Comparison of ENCODE assay signal across 22 mouse cellular contexts in the genomic region with DNA sequence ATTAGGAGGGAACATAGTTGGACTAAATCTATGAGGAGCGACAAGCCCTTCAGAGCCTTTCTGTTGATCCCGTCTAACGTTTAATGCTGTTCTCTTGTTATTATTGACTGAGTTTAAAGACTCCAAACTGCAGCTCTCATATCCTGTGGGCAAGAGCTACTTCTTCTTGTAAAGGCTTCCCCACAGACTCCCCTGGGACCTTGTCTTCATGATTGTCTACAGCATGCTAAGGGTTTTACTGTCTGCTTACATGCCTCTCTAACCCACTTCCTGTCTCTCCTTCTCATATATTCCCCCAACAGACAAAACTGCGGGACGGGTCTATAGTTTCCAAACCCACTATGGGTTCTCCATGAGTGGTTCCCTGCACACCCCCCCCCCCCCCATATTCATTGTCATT. TPM values are rescaled to one million over a fixed set of nuclear protein-coding genes. Genes with fewer than 3 reads are reported as not detected.
DNase-seq lines count a peak whose midpoint lies in the region; TF ChIP-seq lines count a peak whose summit lies in the region.
"Had no signal": no experiment of that assay in that cellular context is flagged by ENCODE, and none has a peak within 500 bp of the region (broad histone marks: within the 10 kb centered on the region; RNA-seq: fewer than 3 reads in every experiment).

No protein-coding gene starts in this region.

- intact Hi-C loops in heart, adult 2 months (cut with DNase I) = no loop called here

- WGBS in heart, embryonic 10.5 days = 90% methylated on average over 5 of the region's 5 CpGs
- 72% methylated on average over 5 of the region's 5 CpGs for WGBS in heart, adult 2 months
- WGBS in spleen, adult 2 months = 10% methylated on average over 5 of the region's 5 CpGs
- 97% methylated on average over 5 of the region's 5 CpGs for WGBS in forebrain, embryonic 10.5 days

- in situ Hi-C loops in CH12.LX (cut with MboI; ENCODE audit: low pct_ligation_motif_present, low pct_unique_long_range_greater_than_20kb, low sequenced_read_pairs) = no loop called here

- no peak for TF ChIP-seq RAD21 in CH12.LX (IDR thresholded peaks at IDR 0.05; ENCODE audit: low read depth, low read length)

- no peak overlapping the region for H3K9ac ChIP-seq in heart, adult 2 months (ENCODE audit: low read depth, low read length)
- H3K9ac ChIP-seq in CH12.LX (ENCODE audit: insufficient read depth, low read depth) = no peak overlapping the region
- H3K9ac ChIP-seq: forebrain, embryonic 12.5 days; limb, embryonic 12.5 days; liver, embryonic 13.5 days; lung, embryonic 15.5 days; midbrain, embryonic 15.5 days; neural tube, embryonic 15.5 days had no signal

- H3K27me3 ChIP-seq in heart, embryonic 10.5 days (ENCODE audit: insufficient read depth, poor library complexity, severe bottlenecking) = no peaks in the 10 kb centered on the region
- H3K27me3 ChIP-seq in heart, adult 2 months (ENCODE audit: control insufficient read depth, insufficient read depth, low read length) = no peaks in the 10 kb centered on the region
- H3K27me3 ChIP-seq in CH12.LX (replicated peaks) = no peaks in the 10 kb centered on the region
- H3K27me3 ChIP-seq in spleen, adult 2 months (ENCODE audit: control insufficient read depth, insufficient read depth, low read length) = no peaks in the 10 kb centered on the region
- no peaks in the 10 kb centered on the region for H3K27me3 ChIP-seq in forebrain, embryonic 10.5 days (ENCODE audit: poor library complexity, severe bottlenecking)
- H3K27me3 ChIP-seq: forebrain, embryonic 12.5 days; limb, embryonic 12.5 days; liver, embryonic 13.5 days; lung, embryonic 15.5 days; midbrain, embryonic 15.5 days; neural tube, embryonic 15.5 days had no signal

- no peaks in the 10 kb centered on the region for H3K36me3 ChIP-seq in heart, embryonic 10.5 days
- H3K36me3 ChIP-seq in heart, adult 2 months (ENCODE audit: control insufficient read depth, insufficient read depth, low read length) = no peaks in the 10 kb centered on the region
- H3K36me3 ChIP-seq in CH12.LX (replicated peaks in 1 of 2; ENCODE audit: control insufficient read depth in 1 of 2, insufficient read depth in 1 of 2, low read length in 1 of 2) = no peaks in the 10 kb centered on the region
- no peaks in the 10 kb centered on the region for H3K36me3 ChIP-seq in spleen, adult 2 months (ENCODE audit: control insufficient read depth, insufficient read depth, low read length)
- no peaks in the 10 kb centered on the region for H3K36me3 ChIP-seq in forebrain, embryonic 10.5 days (replicated peaks)
- H3K36me3 ChIP-seq: forebrain, embryonic 12.5 days; hindbrain, embryonic 10.5 days; limb, embryonic 12.5 days; liver, embryonic 13.5 days; lung, embryonic 15.5 days; midbrain, embryonic 15.5 days; neural tube, embryonic 15.5 days had no signal

- peak; percentile 24 for DNase-seq in heart, embryonic 10.5 days (ENCODE audit: low spot score)
- DNase-seq in heart, adult 2 months = no peak
- DNase-seq in A20 (ENCODE audit: low read depth, low spot score) (peak; percentile 61), CH12.LX (ENCODE audit: extremely low read depth) (peak; percentile 93)
- DNase-seq in spleen, adult 2 months (ENCODE audit: low read depth in 1 of 2, low spot score in 2 of 2) = peak; percentile 73 to 81
- DNase-seq in forebrain, embryonic 10.5 days (ENCODE audit: extremely low spot score, low spot score) = no peak
- no peak for DNase-seq in gastrocnemius, postnatal 25 days
- no peak for DNase-seq in layer of hippocampus, adult 9-11 months
- DNase-seq: cerebellum, adult 11-12 months; cerebellum, postnatal 14 days; gastrocnemius, postnatal 10 days; kidney, adult 2 months; kidney, postnatal 25 days; liver, embryonic 13.5 days; right cerebral cortex, postnatal 25 days had no signal

- H3K4me1 ChIP-seq in heart, embryonic 10.5 days = peaks cover 14% of the 10 kb centered on the region
- H3K4me1 ChIP-seq in heart, adult 2 months (ENCODE audit: control insufficient read depth, insufficient read depth, low read length) = no peaks in the 10 kb centered on the region; the same call in 1 of the 2 replicates
- H3K4me1 ChIP-seq in CH12.LX (ENCODE audit: control insufficient read depth in 1 of 2, insufficient read depth in 2 of 2) = peaks cover 33 to 68% of the 10 kb centered on the region in 2 experiments
- peaks cover 23% of the 10 kb centered on the region for H3K4me1 ChIP-seq in spleen, adult 2 months (ENCODE audit: control insufficient read depth, insufficient read depth, insufficient read length)
- peaks cover 15% of the 10 kb centered on the region for H3K4me1 ChIP-seq in forebrain, embryonic 10.5 days
- H3K4me1 ChIP-seq: limb, embryonic 12.5 days; midbrain, embryonic 15.5 days; neural tube, embryonic 15.5 days had no signal

- TF ChIP-seq POLR2A in heart, adult 2 months (IDR thresholded peaks at IDR 0.05; ENCODE audit: insufficient read depth, low read depth, low read length) = no peak
- no peak for TF ChIP-seq POLR2A in CH12.LX (IDR thresholded peaks at IDR 0.05; ENCODE audit: low read depth, low read length)
- no peak for TF ChIP-seq POLR2A in spleen, adult 2 months (IDR thresholded peaks at IDR 0.05; ENCODE audit: low read depth, low read length)

- dilution Hi-C loops in CH12.LX (cut with MboI; ENCODE audit: extremely low pct_ligation_motif_present, extremely low pct_unique_long_range_greater_than_20kb, low sequenced_read_pairs) = no loop called here

- no peaks in the 10 kb centered on the region for H3K9me3 ChIP-seq in heart, embryonic 10.5 days
- peaks cover 7% of the 10 kb centered on the region for H3K9me3 ChIP-seq in CH12.LX (replicated peaks; ENCODE audit: low read length)
- no peaks in the 10 kb centered on the region for H3K9me3 ChIP-seq in forebrain, embryonic 10.5 days
- H3K9me3 ChIP-seq: forebrain, embryonic 12.5 days; hindbrain, embryonic 10.5 days; limb, embryonic 12.5 days; liver, embryonic 13.5 days; lung, embryonic 15.5 days; midbrain, embryonic 15.5 days; neural tube, embryonic 15.5 days had no signal

- TF ChIP-seq EP300 in heart, adult 2 months (IDR thresholded peaks at IDR 0.05; ENCODE audit: insufficient read depth, low read depth, low read length) = no peak
- peak; percentile 76 for TF ChIP-seq EP300 in CH12.LX (IDR thresholded peaks at IDR 0.05; ENCODE audit: low read length)

- no peaks in the 10 kb centered on the region for H3K79me2 ChIP-seq in heart, adult 2 months (replicated peaks; ENCODE audit: control insufficient read depth, insufficient read depth, low read length)
- 0 out of 2 replicates have a peak, but pooled peaks cover 3% of the 10 kb centered on the region for H3K79me2 ChIP-seq in CH12.LX (replicated peaks; ENCODE audit: control insufficient read depth, extremely low read depth, insufficient read depth, poor library complexity, severe bottlenecking)

- no peak for TF ChIP-seq CTCF in heart, adult 2 months (IDR thresholded peaks at IDR 0.05)
- no peak for TF ChIP-seq CTCF in CH12.LX (conservative IDR thresholded peaks at IDR 0.05 in 1 of 2, IDR thresholded peaks at IDR 0.05 in 1 of 2; ENCODE audit: low read depth in 2 of 2, low read length in 2 of 2)
- TF ChIP-seq CTCF in spleen, adult 2 months (IDR thresholded peaks at IDR 0.05; ENCODE audit: extremely low read depth, insufficient read depth, insufficient read length, insufficient replicate concordance) = no peak

- H3K4me2 ChIP-seq in CH12.LX (ENCODE audit: insufficient read depth, low read depth, poor library complexity, severe bottlenecking) = peak overlapping the region; percentile 67; the same call in 1 of the 2 replicates
- H3K4me2 ChIP-seq: forebrain, embryonic 12.5 days; limb, embryonic 12.5 days; liver, embryonic 13.5 days; lung, embryonic 15.5 days; midbrain, embryonic 15.5 days; neural tube, embryonic 15.5 days had no signal

- H3K27ac ChIP-seq in heart, embryonic 10.5 days = no peak overlapping the region
- no peak overlapping the region for H3K27ac ChIP-seq in heart, adult 2 months
- no peak overlapping the region for H3K27ac ChIP-seq in CH12.LX (ENCODE audit: insufficient read depth, low read depth)
- no peak overlapping the region; the same call in 1 of the 2 replicates for H3K27ac ChIP-seq in spleen, adult 2 months (ENCODE audit: insufficient read depth, low read length)
- no peak overlapping the region for H3K27ac ChIP-seq in forebrain, embryonic 10.5 days
- H3K27ac ChIP-seq: forebrain, embryonic 12.5 days; hindbrain, embryonic 10.5 days; limb, embryonic 12.5 days; liver, embryonic 13.5 days; lung, embryonic 15.5 days; midbrain, embryonic 15.5 days; neural tube, embryonic 15.5 days had no signal

- H3K4me3 ChIP-seq in heart, embryonic 10.5 days = no peak overlapping the region
- no peak overlapping the region for H3K4me3 ChIP-seq in heart, adult 2 months
- no peak overlapping the region for H3K4me3 ChIP-seq in CH12.LX (replicated peaks in 1 of 3; ENCODE audit: low read depth in 2 of 3, low read length in 2 of 3, poor library complexity in 1 of 3)
- no peak overlapping the region for H3K4me3 ChIP-seq in spleen, adult 2 months (ENCODE audit: extremely low read depth, insufficient read depth, insufficient read length)
- H3K4me3 ChIP-seq in forebrain, embryonic 10.5 days = no peak overlapping the region
- H3K4me3 ChIP-seq: forebrain, embryonic 12.5 days; hindbrain, embryonic 10.5 days; limb, embryonic 12.5 days; liver, embryonic 13.5 days; lung, embryonic 15.5 days; midbrain, embryonic 15.5 days; myocyte; neural tube, embryonic 15.5 days had no signal

TF ChIP-seq in CH12.LX, 34 proteins besides CTCF, POLR2A, EP300 and RAD21 (continues in another document):
- TF ChIP-seq ZMIZ1 (IDR thresholded peaks at IDR 0.05; ENCODE audit: low read depth, low read length) (no peak), SIN3A (IDR thresholded peaks at IDR 0.05; ENCODE audit: low read length) (peak; percentile 37; the same call in 1 of the 2 replicates), UBTF (IDR thresholded peaks at IDR 0.05; ENCODE audit: low read depth, low read length) (no peak), USF1 (IDR thresholded peaks at IDR 0.05; ENCODE audit: low read depth, low read length) (no peak), MEF2A (IDR thresholded peaks at IDR 0.05; ENCODE audit: borderline replicate concordance, low read depth, low read length) (no peak), MXI1 (IDR thresholded peaks at IDR 0.05; ENCODE audit: low read depth, low read length) (no peak), USF2 (conservative IDR thresholded peaks at IDR 0.05; ENCODE audit: low read depth, low read length) (no peak), HCFC1 (IDR thresholded peaks at IDR 0.05; ENCODE audit: low read depth, low read length) (no peak), CHD2 (IDR thresholded peaks at IDR 0.05; ENCODE audit: low read length) (no peak)

RNA-seq across cellular contexts. Expression of gene Pik3cg, which starts 4.2 kb away (rescaled TPM):
- polyA plus RNA-seq in heart, embryonic 10.5 days (2016; fragmentation: Nextera tagmentation; extraction: Ambion mirVana) = 0.70 and 0.82 TPM in 2 replicates
- total RNA-seq in heart, adult 2 months (2021) = 1 to 10 TPM; 1.3 to 2.0 TPM
- polyA plus RNA-seq in heart, adult 2 months (2012; rRNA removed) = 1.2 and 1.7 TPM in 2 replicates
- 28.5 and 35.8 TPM in 2 replicates for total RNA-seq in CH12.LX (2012; rRNA removed)
- total RNA-seq in CH12.LX (2014; rRNA removed) = 38.0 and 40.6 TPM in 2 replicates
- polyA plus RNA-seq in CH12.LX (2012; ENCODE audit: insufficient read length, low read depth) = 29.7 and 35.4 TPM in 2 replicates
- polyA plus RNA-seq in spleen, adult 2 months (2012; rRNA removed) = 14.3 and 19.5 TPM in 2 replicates
- 0.62 and 0.69 TPM in 2 replicates for polyA plus RNA-seq in forebrain, embryonic 10.5 days (2016; fragmentation: Nextera tagmentation; extraction: Ambion mirVana)
- total RNA-seq in gastrocnemius, postnatal 25 days (2021) = 1 to 10 TPM in 1 of 2 experiments, under 1 TPM in 1; 0.69 to 1.2 TPM
- polyA plus RNA-seq: myocyte had no signal

Comparison
In these comparisons a context has a peak if more than half of its experiments do, and no peak if none do; other contexts are left out.
1. DNase-seq: peak in heart, embryonic 10.5 days (single experiment), A20 (single experiment), CH12.LX (single experiment) and spleen, adult 2 months (2 of 2); none in heart, adult 2 months (0 of 2), forebrain, embryonic 10.5 days (single experiment), gastrocnemius, postnatal 25 days (single experiment) and layer of hippocampus, adult 9-11 months (single experiment).